Mouse (Mus musculus) stomach, postnatal 0 days (tissue): ENCODE results near the gene Astl.

Source experiments
- CTCF ChIP-seq: IDR thresholded peaks from 2 replicates; pipeline ENCODE4 v1.5.1; 2016; ENCODE audit warnings: antibody characterized with exemption, low read depth, mild to moderate bottlenecking, moderate library complexity
- EP300 ChIP-seq: optimal IDR thresholded peaks from 2 replicates; pipeline ENCODE3; 2016; ENCODE audit warnings: antibody characterized with exemption

- TF ChIP-seq CTCF (no peak), EP300 (no peak)
Measured at GRCm38 (mm10) chr2:127370561-127371483, 32.4 kb downstream of the Astl start.
